Mouse (Mus musculus): ENCODE measurements around the gene Msrb1. TPM values are rescaled to one million over a fixed set of nuclear protein-coding genes. Genes with fewer than 3 reads are reported as not detected.
"Not testable (repeated sequence)": the region's sequence is repeated elsewhere in the genome, so short reads cannot be mapped to it uniquely, and the experiment has no call there.

Gene Msrb1
- total RNA-seq, 2 experiments from 2014 or later = 195 to 331 TPM

- not testable (repeated sequence) for ATAC-seq (replicated peaks; ENCODE audit: poor library complexity, severe bottlenecking)
These were observed 17.5 kb upstream of the Msrb1 start for GRCm38 (mm10) chr17:24718938-24719337.

- ATAC-seq (replicated peaks; ENCODE audit: poor library complexity, severe bottlenecking) = peak; percentile 80
These were observed 16.8 kb upstream of the Msrb1 start for GRCm38 (mm10) chr17:24719494-24720222.

- not testable (repeated sequence) for ATAC-seq (replicated peaks; ENCODE audit: poor library complexity, severe bottlenecking)
These were observed 15.8 kb upstream of the Msrb1 start for GRCm38 (mm10) chr17:24720616-24721015.

GRCm38 (mm10) chr17:24721383-24721955, 15.0 kb upstream of the Msrb1 start:
- ATAC-seq (replicated peaks; ENCODE audit: poor library complexity, severe bottlenecking) = not testable (repeated sequence)

GRCm38 (mm10) chr17:24722220-24722924, 14.1 kb upstream of the Msrb1 start:
- ATAC-seq (replicated peaks; ENCODE audit: poor library complexity, severe bottlenecking) = no peak

- ATAC-seq (replicated peaks; ENCODE audit: poor library complexity, severe bottlenecking) = no peak
These were observed 13.1 kb upstream of the Msrb1 start for GRCm38 (mm10) chr17:24723122-24723880.

GRCm38 (mm10) chr17:24723881-24724180, 12.6 kb upstream of the Msrb1 start:
- ATAC-seq (replicated peaks; ENCODE audit: poor library complexity, severe bottlenecking) = peak; percentile 6

GRCm38 (mm10) chr17:24724184-24724583, 12.3 kb upstream of the Msrb1 start, which contains the start of gene Ndufb10:
Gene Ndufb10, minus strand, starts transcription at chr17:24724478.
- peak; percentile 62 for ATAC-seq (replicated peaks; ENCODE audit: poor library complexity, severe bottlenecking)

GRCm38 (mm10) chr17:24725637-24726390, 10.6 kb upstream of the Msrb1 start:
- ATAC-seq (replicated peaks; ENCODE audit: poor library complexity, severe bottlenecking) = no peak

GRCm38 (mm10) chr17:24727618-24728017, 8.8 kb upstream of the Msrb1 start, which contains the start of gene Rpl3l:
Gene Rpl3l, plus strand, starts transcription at chr17:24727820.
- no peak for ATAC-seq (replicated peaks; ENCODE audit: poor library complexity, severe bottlenecking)

- no peak for ATAC-seq (replicated peaks; ENCODE audit: poor library complexity, severe bottlenecking)
These were observed 8.3 kb upstream of the Msrb1 start for GRCm38 (mm10) chr17:24728184-24728583.

GRCm38 (mm10) chr17:24729067-24729466, 7.4 kb upstream of the Msrb1 start:
- no peak for ATAC-seq (replicated peaks; ENCODE audit: poor library complexity, severe bottlenecking)

GRCm38 (mm10) chr17:24730787-24731186, 5.7 kb upstream of the Msrb1 start:
- ATAC-seq (replicated peaks; ENCODE audit: poor library complexity, severe bottlenecking) = no peak

GRCm38 (mm10) chr17:24732233-24732935, 4.1 kb upstream of the Msrb1 start:
- no peak for ATAC-seq (replicated peaks; ENCODE audit: poor library complexity, severe bottlenecking)

- no peak for ATAC-seq (replicated peaks; ENCODE audit: poor library complexity, severe bottlenecking)
These were observed 2.9 kb upstream of the Msrb1 start for GRCm38 (mm10) chr17:24733434-24734050.

GRCm38 (mm10) chr17:24734513-24734912, 1.9 kb upstream of the Msrb1 start:
- ATAC-seq (replicated peaks; ENCODE audit: poor library complexity, severe bottlenecking) = no peak

- no peak for ATAC-seq (replicated peaks; ENCODE audit: poor library complexity, severe bottlenecking)
These were observed 996 bp upstream of the Msrb1 start for GRCm38 (mm10) chr17:24735446-24735845.

- ATAC-seq (replicated peaks; ENCODE audit: poor library complexity, severe bottlenecking) = peak; percentile 64
These were observed 831 bp downstream of the Msrb1 start for GRCm38 (mm10) chr17:24737135-24737810.
